Mouse (Mus musculus) midbrain, embryonic 13.5 days (tissue): Measurements from ENCODE around the gene Proca1. TPM values are rescaled to one million over a fixed set of nuclear protein-coding genes. Genes with fewer than 3 reads are reported as not detected.

Experiments used
- ATAC-seq: fragments of 200-750 bp; cut with Nextera tagmentation; 2 replicates; pipeline ENCODE4 v1.8.0; 2017; ENCODE audit warnings: mild to moderate bottlenecking, moderate TSS enrichment, moderate library complexity
- H3K27ac ChIP-seq: fragments of 300-500 bp; sonication (generic); 2 replicates; pipeline ENCODE4 v1.5.1; 2015; ENCODE audit warnings: inconsistent platforms, mild to moderate bottlenecking, moderate library complexity
- H3K27me3 ChIP-seq: fragments of 300-500 bp; sonication (generic); 2 replicates; pipeline ENCODE4 v1.6.1; 2015; ENCODE audit warnings: mild to moderate bottlenecking, inconsistent platforms
- H3K36me3 ChIP-seq: fragments of 300-500 bp; sonication (generic); 2 replicates; pipeline ENCODE4 v1.6.1; 2015; ENCODE audit warnings: mild to moderate bottlenecking, inconsistent platforms
- H3K4me1 ChIP-seq: fragments of 300-500 bp; sonication (generic); replicated peaks from 2 replicates; pipeline ENCODE4 v1.6.1; 2015; ENCODE audit warnings: inconsistent platforms
- H3K4me2 ChIP-seq: fragments of 300-500 bp; sonication (generic); replicated peaks from 2 replicates; pipeline ENCODE4 v1.6.1; 2015; ENCODE audit warnings: moderate library complexity, mild to moderate bottlenecking, inconsistent platforms
- H3K4me3 ChIP-seq: fragments of 300-500 bp; sonication (generic); replicated peaks from 2 replicates; pipeline ENCODE4 v1.5.1; 2015; ENCODE audit warnings: mild to moderate bottlenecking, inconsistent platforms
- H3K9ac ChIP-seq: fragments of 300-500 bp; sonication (generic); replicated peaks from 2 replicates; pipeline ENCODE4 v1.6.1; 2015; ENCODE audit warnings: mild to moderate bottlenecking, inconsistent platforms
- H3K9me3 ChIP-seq: fragments of 300-500 bp; sonication (generic); 2 replicates; pipeline ENCODE4 v1.6.1; 2016; ENCODE audit warnings: mild to moderate bottlenecking, inconsistent platforms
- WGBS: fragments of 180-500 bp; shearing (Covaris S2); methylation state at CpG from one replicate; pipeline ENCODE4 v1.1.7; 2015; 5-methylcytosine and 5-hydroxymethylcytosine counted together
- polyA plus RNA-seq: library from polyadenylated mRNA; unstranded; fragments of >200 nt; fragmentation: Nextera tagmentation; extraction: Ambion mirVana; gene quantifications from 2 replicates; pipeline ENCODE4 v1.2.1, GENCODE M21; 2015

The Proca1 gene
- polyA plus RNA-seq, 1 experiment from 2014 or later, result 2.2 TPM

DNA sequence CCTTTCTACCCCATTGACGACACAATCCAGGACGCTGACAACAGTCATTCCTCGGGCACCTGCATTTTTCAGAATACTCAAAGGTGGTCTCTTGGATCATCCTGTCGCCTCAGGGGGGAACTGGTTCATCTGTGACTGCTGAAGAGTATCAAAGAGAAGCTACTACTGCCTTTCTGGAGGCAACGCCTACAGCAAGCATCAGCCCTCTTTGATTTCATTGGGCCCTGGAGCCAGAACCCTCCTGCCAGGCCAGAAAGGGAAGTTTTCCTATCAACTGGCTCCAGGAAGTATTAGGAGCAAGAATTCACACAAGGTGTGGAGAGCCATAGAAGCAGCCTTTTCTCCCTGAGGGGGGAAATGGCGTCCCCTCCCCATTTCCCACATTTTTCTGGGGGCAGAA is 26.6 kb upstream of the Proca1 start:
- Histone ChIP-seq H3K4me2 (no peak overlapping the region), H3K27me3 (0 out of 2 replicates have a peak, but pooled peaks cover 3% of the 10 kb centered on the region), H3K27ac (no peak overlapping the region), H3K9ac (no peak overlapping the region), H3K4me1 (peaks cover 35% of the 10 kb centered on the region), H3K4me3 (no peak overlapping the region), H3K9me3 (no peaks in the 10 kb centered on the region), H3K36me3 (peaks cover 16% of the 10 kb centered on the region)
- 70% methylated on average over 6 of the region's 6 CpGs for WGBS
- no peak for ATAC-seq

- Histone ChIP-seq H3K36me3 (peaks cover 8% of the 10 kb centered on the region; the same call in 1 of the 2 replicates), H3K9ac (no peak overlapping the region), H3K4me2 (no peak overlapping the region), H3K27ac (no peak overlapping the region), H3K4me1 (peaks cover 28% of the 10 kb centered on the region), H3K4me3 (no peak overlapping the region), H3K27me3 (0 out of 2 replicates have a peak, but pooled peaks cover 3% of the 10 kb centered on the region), H3K9me3 (no peaks in the 10 kb centered on the region)
- WGBS, result 85% methylated on average over 14 of the region's 14 CpGs
- ATAC-seq, result no peak
Observed at GRCm38 (mm10) chr11:78167257-78167959, 25.8 kb upstream of the Proca1 start.

- H3K9ac ChIP-seq, result no peak overlapping the region
- H3K4me1 ChIP-seq, result peaks cover 14% of the 10 kb centered on the region
- H3K27me3 ChIP-seq, result 0 out of 2 replicates have a peak, but pooled peaks cover 3% of the 10 kb centered on the region
- no peaks in the 10 kb centered on the region for H3K36me3 ChIP-seq
- H3K4me3 ChIP-seq, result no peak overlapping the region
- no peak overlapping the region for H3K4me2 ChIP-seq
- no peak for ATAC-seq
- H3K27ac ChIP-seq, result no peak overlapping the region
- 58% methylated on average over 19 of the region's 19 CpGs for WGBS
- no peaks in the 10 kb centered on the region for H3K9me3 ChIP-seq
Observed at GRCm38 (mm10) chr11:78168541-78169468, 24.4 kb upstream of the Proca1 start.

GRCm38 (mm10) chr11:78170306-78170705 is 22.9 kb upstream of the Proca1 start:
- 93% methylated on average over 15 of the region's 15 CpGs for WGBS

DNA sequence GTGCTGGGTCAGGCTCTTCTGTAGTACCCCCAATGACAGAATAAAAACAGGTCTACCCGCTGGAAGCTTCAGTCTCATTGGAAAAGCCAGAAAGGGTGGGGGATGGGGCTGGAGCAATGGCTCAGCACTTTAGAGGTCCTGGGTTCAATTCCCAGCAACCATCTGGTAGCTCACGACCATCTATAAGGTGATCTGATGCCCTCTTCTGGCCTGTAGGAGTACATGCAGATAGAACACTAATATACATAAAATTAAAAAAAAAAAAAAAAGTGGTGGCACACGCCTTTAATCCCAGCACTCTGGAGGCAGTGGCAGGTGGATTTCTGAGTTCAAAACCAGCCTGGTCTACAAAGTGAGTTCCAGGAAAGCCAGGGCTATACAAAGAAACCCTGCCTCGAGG is 21.9 kb upstream of the Proca1 start:
- no peak for ATAC-seq
- no peak overlapping the region for H3K9ac ChIP-seq
- no peak overlapping the region for H3K4me3 ChIP-seq
- no peaks in the 10 kb centered on the region for H3K36me3 ChIP-seq
- H3K27ac ChIP-seq, result no peak overlapping the region
- peaks cover 10% of the 10 kb centered on the region for H3K4me1 ChIP-seq
- 68% methylated on average over 4 of the region's 4 CpGs for WGBS
- H3K4me2 ChIP-seq, result no peak overlapping the region
- H3K9me3 ChIP-seq, result no peaks in the 10 kb centered on the region
- 0 out of 2 replicates have a peak, but pooled peaks cover 3% of the 10 kb centered on the region for H3K27me3 ChIP-seq

More at GRCm38 (mm10) chr11:78170306-78170705, 22.9 kb upstream of the Proca1 start:
- Histone ChIP-seq H3K27me3 (0 out of 2 replicates have a peak, but pooled peaks cover 3% of the 10 kb centered on the region), H3K4me2 (no peak overlapping the region), H3K9ac (no peak overlapping the region), H3K4me1 (peaks cover 13% of the 10 kb centered on the region), H3K9me3 (no peaks in the 10 kb centered on the region), H3K4me3 (no peak overlapping the region), H3K27ac (no peak overlapping the region), H3K36me3 (no peaks in the 10 kb centered on the region)
- no peak for ATAC-seq

DNA sequence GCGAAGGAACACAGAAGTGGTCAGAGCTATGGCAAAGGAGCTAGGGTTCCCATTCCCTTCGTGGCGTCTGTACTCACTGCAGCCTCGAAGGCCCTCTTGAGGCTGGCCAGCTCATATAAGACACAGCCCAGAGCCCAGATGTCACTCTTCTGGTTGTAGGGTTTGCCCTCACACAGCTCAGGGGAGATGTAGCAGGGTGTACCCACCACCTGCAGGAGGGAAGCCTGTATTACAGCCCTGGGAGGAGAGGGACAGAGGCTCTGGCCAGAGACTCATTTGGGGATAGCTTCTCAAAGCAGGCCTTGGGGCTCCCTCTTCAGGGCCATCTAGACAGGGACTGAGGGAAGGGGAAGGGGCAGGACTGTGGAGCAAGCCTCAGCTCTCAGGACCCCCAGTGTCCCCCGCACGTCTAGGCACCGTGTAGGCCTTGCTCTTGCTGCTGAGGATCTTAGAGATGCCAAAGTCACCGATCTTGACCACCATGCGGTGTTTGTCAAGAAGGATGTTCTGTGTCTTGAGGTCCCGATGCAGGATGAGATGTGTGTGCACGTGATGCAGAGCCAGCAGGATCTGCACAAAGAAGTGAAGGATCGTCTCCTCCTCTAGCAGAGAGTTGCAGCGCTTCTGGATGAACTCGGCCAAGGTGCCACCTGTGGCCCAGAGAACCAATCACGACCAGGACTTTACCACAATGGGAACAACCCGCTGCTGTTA is 21.0 kb upstream of the Proca1 start:
- no peak for ATAC-seq
- H3K27ac ChIP-seq, result no peak overlapping the region
- peaks cover 11% of the 10 kb centered on the region for H3K4me1 ChIP-seq
- H3K9ac ChIP-seq, result no peak overlapping the region
- no peak overlapping the region for H3K4me3 ChIP-seq
- no peak overlapping the region for H3K4me2 ChIP-seq
- H3K36me3 ChIP-seq, result no peaks in the 10 kb centered on the region
- no peaks in the 10 kb centered on the region for H3K9me3 ChIP-seq
- WGBS, result 77% methylated on average over 16 of the region's 16 CpGs
- H3K27me3 ChIP-seq, result peaks cover 7% of the 10 kb centered on the region

DNA sequence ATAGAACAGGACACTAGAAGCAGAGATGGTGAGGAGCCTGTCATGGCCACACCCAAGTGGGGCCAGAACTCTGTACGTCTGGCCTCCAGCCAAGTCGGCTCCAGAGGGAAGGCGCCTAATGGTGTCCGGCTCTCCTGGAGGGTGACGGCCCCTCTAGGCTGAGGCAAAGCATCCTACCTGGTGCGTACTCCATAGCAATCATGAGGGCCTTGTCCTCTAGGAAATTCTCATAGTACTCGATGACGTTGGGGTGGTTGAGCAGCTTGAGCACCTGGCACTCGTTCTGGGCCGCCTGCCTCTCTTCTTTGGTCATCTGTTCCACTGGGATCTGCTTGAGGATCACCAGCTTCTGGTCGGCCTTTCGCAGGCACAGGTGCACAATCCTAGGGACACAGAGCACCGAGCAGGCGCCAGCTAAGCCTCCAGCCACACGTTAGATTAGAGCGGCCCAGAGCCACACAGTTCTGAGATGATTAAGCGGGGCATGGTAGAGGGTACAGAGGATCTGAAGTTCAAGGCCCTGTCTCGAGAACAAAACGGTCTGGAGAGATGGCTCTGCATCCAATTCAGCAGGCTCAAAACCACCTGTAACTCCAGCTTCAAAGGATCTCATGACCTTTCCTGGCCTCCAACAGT is 20.3 kb upstream of the Proca1 start:
- ATAC-seq, result no peak
- Histone ChIP-seq H3K4me2 (no peak overlapping the region), H3K9ac (no peak overlapping the region), H3K4me3 (no peak overlapping the region), H3K4me1 (peaks cover 16% of the 10 kb centered on the region), H3K36me3 (no peaks in the 10 kb centered on the region), H3K27me3 (peaks cover 6% of the 10 kb centered on the region), H3K27ac (no peak overlapping the region), H3K9me3 (no peaks in the 10 kb centered on the region)
- WGBS, result 88% methylated on average over 19 of the region's 19 CpGs

GRCm38 (mm10) chr11:78174506-78174905 is 18.7 kb upstream of the Proca1 start:
- no peaks in the 10 kb centered on the region for H3K9me3 ChIP-seq
- H3K27me3 ChIP-seq, result peaks cover 6% of the 10 kb centered on the region
- H3K27ac ChIP-seq, result no peak overlapping the region
- no peak overlapping the region for H3K4me2 ChIP-seq
- peaks cover 3% of the 10 kb centered on the region for H3K36me3 ChIP-seq
- WGBS, result 94% methylated on average over 3 of the region's 3 CpGs
- H3K9ac ChIP-seq, result 0 out of 2 replicates have a peak overlapping the region, but pooled peaks have one; percentile 32
- no peak for ATAC-seq
- H3K4me3 ChIP-seq, result no peak overlapping the region
- H3K4me1 ChIP-seq, result peaks cover 33% of the 10 kb centered on the region

- H3K27ac ChIP-seq, result 0 out of 2 replicates have a peak overlapping the region, but pooled peaks have one; percentile 65
Observed at GRCm38 (mm10) chr11:78175771-78176401, 17.3 kb upstream of the Proca1 start.

DNA sequence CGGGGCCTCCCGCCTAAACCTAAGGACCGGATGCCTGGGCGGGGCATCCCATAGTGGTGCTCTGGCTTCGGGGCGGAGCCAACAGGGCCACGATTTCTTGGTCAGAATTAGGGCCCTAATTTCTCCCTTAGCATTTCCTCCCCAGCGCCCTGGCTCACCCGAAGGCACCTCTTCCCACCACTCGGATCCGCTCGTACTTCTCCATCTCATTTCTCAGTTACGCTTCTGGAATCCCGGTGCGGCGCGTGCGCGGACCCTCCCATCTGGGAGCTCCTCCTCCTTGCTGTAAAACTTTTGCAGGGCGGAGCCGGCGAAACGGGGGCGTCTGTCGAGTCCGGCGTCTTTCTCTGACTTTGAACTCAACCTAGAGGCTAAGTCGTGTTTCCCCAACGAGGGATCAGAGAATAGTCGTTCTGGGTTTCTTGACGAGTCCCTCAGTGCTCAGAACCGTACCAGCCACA is 16.8 kb upstream of the Proca1 start, which contains the start of the genes Nek8 and Tlcd1:
TSS of gene Nek8 (minus strand) at position 274 of the 461 bp plus-strand sequence.
TSS of gene Tlcd1 (plus strand) at position 310 of the 461 bp plus-strand sequence.
- WGBS, result 0% methylated on average over 32 of the region's 32 CpGs

More at GRCm38 (mm10) chr11:78175771-78176401, 17.3 kb upstream of the Proca1 start:
- Histone ChIP-seq H3K4me3 (peak overlapping the region; percentile 62), H3K27me3 (peaks cover 6% of the 10 kb centered on the region), H3K9ac (peak overlapping the region; percentile 56), H3K36me3 (peaks cover 16% of the 10 kb centered on the region), H3K4me2 (peak overlapping the region; percentile 82), H3K4me1 (peaks cover 47% of the 10 kb centered on the region), H3K9me3 (no peaks in the 10 kb centered on the region)
- WGBS, result 12% methylated on average over 10 of the region's 10 CpGs
- ATAC-seq, result no peak

More for the DNA sequence above, 16.8 kb upstream of the Proca1 start, which contains the start of the genes Nek8 and Tlcd1:
- Histone ChIP-seq H3K9ac (peak within 1 kb of the TSS; percentile 56), H3K27ac (peak within 1 kb of the TSS; percentile 65; the same call in 1 of the 2 replicates), H3K9me3 (no peaks in the 10 kb centered on the region), H3K27me3 (peaks cover 6% of the 10 kb centered on the region), H3K4me3 (peak within 1 kb of the TSS; percentile 62), H3K4me2 (peak within 1 kb of the TSS; percentile 82), H3K36me3 (peaks cover 22% of the 10 kb centered on the region), H3K4me1 (peaks cover 51% of the 10 kb centered on the region)
- ATAC-seq, result peak; percentile 17; the same call in 1 of the 2 replicates
